Mouse (Mus musculus) bone marrow macrophage, adult 2 months (primary cell): Measurements from ENCODE around the gene Psmb1.

Experiments
- CTCF ChIP-seq: IDR thresholded peaks from 2 replicates; pipeline ENCODE4 v1.5.1; 2012; ENCODE audit warnings: low read depth, mild to moderate bottlenecking, low read length, moderate library complexity
- POLR2A ChIP-seq: IDR thresholded peaks from 2 replicates; pipeline ENCODE4 v1.6.1; 2012; ENCODE audit warnings: mild to moderate bottlenecking, low read depth, low read length, borderline replicate concordance

DNA sequence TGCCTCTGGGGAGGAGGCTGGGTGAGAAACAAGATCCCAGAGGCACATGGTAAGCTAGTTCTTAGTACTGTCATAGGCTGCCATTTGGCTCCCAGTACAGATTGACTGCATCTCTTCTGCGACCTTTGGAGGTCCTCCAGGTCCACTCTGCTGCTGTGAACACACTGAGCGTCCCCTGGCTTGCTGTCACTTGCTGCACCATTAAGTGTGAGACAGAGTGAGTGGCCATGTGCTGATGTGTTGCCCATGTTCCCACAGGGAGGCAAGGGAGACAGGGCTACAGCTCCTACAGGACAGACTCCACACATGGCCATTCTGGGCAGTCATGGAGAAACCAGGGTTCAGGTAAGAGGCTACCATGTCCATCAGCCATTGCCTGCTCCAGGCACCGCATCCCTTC lies 73.6 kb downstream of the Psmb1 start:
- TF ChIP-seq CTCF (no peak), POLR2A (no peak)
